Mouse (Mus musculus) adrenal gland, adult 18-20 months (tissue): ENCODE results near the gene Dnah17. TPM values are rescaled to one million over a fixed set of nuclear protein-coding genes. Genes with fewer than 3 reads are reported as not detected.

Experiments used
- DNase-seq, 2 experiments: peaks; one replicate each; pipeline ENCODE4 v3.0.0; 2021 to 2022; ENCODE audit warnings: low spot score in 2 of 2
- total RNA-seq, 2 experiments: library from RNA; stranded (reverse); gene quantifications; 1 replicate in 1 of 2; 2 replicates in 1 of 2; pipeline ENCODE4 v1.2.3; 2021

Dnah17 gene
- total RNA-seq, 2 experiments from 2014 or later: 0.03 TPM; not detected in 1

- no peak for DNase-seq
Observed at GRCm38 (mm10) chr11:118143731-118144130, 13.3 kb upstream of the Dnah17 start.

- DNase-seq: no peak
Observed at GRCm38 (mm10) chr11:118142547-118143165, 12.2 kb upstream of the Dnah17 start.

GRCm38 (mm10) chr11:118140771-118141565 is 10.5 kb upstream of the Dnah17 start:
- no peak for DNase-seq

- no peak for DNase-seq
Observed at GRCm38 (mm10) chr11:118138347-118138746, 7.9 kb upstream of the Dnah17 start.

GRCm38 (mm10) chr11:118136172-118136632 is 5.8 kb upstream of the Dnah17 start:
- DNase-seq: no peak

GRCm38 (mm10) chr11:118135271-118135670 is 4.8 kb upstream of the Dnah17 start:
- DNase-seq: no peak

GRCm38 (mm10) chr11:118133752-118134169 is 3.3 kb upstream of the Dnah17 start:
- no peak for DNase-seq

- no peak for DNase-seq
Observed at GRCm38 (mm10) chr11:118133133-118133751, 2.8 kb upstream of the Dnah17 start.

GRCm38 (mm10) chr11:118132136-118132535 is 1.7 kb upstream of the Dnah17 start:
- no peak for DNase-seq

GRCm38 (mm10) chr11:118129812-118130211 is 622 bp downstream of the Dnah17 start:
- no peak for DNase-seq

GRCm38 (mm10) chr11:118121592-118121991 is 8.8 kb downstream of the Dnah17 start:
- DNase-seq: no peak

GRCm38 (mm10) chr11:118118777-118119176 is 11.7 kb downstream of the Dnah17 start:
- no peak for DNase-seq

GRCm38 (mm10) chr11:118114581-118115110 is 15.8 kb downstream of the Dnah17 start:
- DNase-seq: no peak

GRCm38 (mm10) chr11:118113516-118114205 is 16.8 kb downstream of the Dnah17 start:
- no peak for DNase-seq

GRCm38 (mm10) chr11:118104001-118104400 is 26.4 kb downstream of the Dnah17 start:
- peak; percentile 77 to 81 for DNase-seq

- no peak for DNase-seq
Observed at GRCm38 (mm10) chr11:118103383-118103782, 27.1 kb downstream of the Dnah17 start.

- DNase-seq: peak; percentile 91 to 92
Observed at GRCm38 (mm10) chr11:118102838-118103237, 27.6 kb downstream of the Dnah17 start.

GRCm38 (mm10) chr11:118101133-118101532 is 29.3 kb downstream of the Dnah17 start:
- DNase-seq: no peak

GRCm38 (mm10) chr11:118096736-118097135 is 33.7 kb downstream of the Dnah17 start:
- DNase-seq: no peak

GRCm38 (mm10) chr11:118095004-118095403 is 35.4 kb downstream of the Dnah17 start:
- DNase-seq: no peak
